Mouse (Mus musculus): ENCODE data around the gene Fgfr1op2. TPM values are rescaled to one million over a fixed set of nuclear protein-coding genes. Genes with fewer than 3 reads are reported as not detected.

Fgfr1op2 gene
- polyA plus RNA-seq, 1 experiment from 2014 or later: 104 TPM

DNA sequence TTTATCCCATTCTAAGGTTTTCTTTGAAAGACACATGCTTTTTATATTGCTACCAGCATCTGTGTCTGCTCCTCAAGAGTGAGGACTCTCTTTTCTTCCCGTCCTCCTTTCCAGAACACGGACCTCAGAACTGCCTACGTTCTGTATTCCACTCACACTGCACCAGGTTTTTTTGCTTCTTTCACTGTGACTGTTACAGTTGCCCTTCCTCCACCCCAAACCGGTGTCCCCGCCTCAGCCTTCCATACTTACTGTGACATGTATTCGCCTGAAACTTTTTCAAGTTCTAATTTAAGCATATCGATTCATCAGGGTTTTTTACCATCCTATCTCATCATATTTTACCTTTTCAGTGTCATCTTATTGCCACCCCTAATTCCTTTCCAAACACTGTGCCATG, 1.6 kb downstream of the Fgfr1op2 start:
- WGBS: 3% methylated on average over 7 of the region's 7 CpGs
- no peak for ATAC-seq (replicated peaks; ENCODE audit: extremely low read depth, insufficient read depth, low FRiP score)
- H3K4me2 ChIP-seq (ENCODE audit: low read depth, low read length): peak overlapping the region; percentile 65

DNA sequence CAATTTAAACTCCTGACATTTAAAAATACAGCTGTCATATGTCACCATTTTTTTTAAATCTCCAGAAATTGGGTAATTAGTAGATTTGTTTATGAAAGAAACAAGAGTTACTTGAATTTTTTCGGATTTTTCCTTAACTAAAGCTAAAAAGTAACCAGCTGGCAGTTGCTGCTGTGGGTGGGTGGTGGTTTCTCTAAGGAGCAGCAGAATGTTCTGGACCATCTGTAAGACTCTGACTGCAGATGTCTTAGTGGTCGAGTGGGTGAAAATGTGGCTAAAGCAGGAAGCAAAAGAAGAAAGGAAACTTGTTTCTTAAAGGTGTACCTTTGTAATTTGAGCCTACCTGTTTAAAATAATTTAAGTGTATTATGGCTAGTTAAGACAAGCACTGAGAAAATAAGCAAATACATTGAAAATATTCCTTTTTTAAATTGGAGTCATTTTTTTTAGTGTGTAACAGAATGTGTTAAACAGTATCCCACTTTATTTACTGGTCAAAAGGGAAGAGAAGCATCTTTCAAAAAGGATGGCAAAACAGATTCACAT, 3.5 kb downstream of the Fgfr1op2 start:
- Histone ChIP-seq H3K4me2 (ENCODE audit: low read depth, low read length) (no peak overlapping the region), H3K4me3 (ENCODE audit: low read length) (no peak overlapping the region), H3K9me3 (replicated peaks; ENCODE audit: control insufficient read depth, low read length) (no peaks in the 10 kb centered on the region), H3K27ac (ENCODE audit: low read length) (no peak overlapping the region), H3K36me3 (ENCODE audit: control insufficient read depth, insufficient read depth) (no peaks in the 10 kb centered on the region), H3K27me3 (ENCODE audit: control insufficient read depth, insufficient read depth, low read length) (no peaks in the 10 kb centered on the region), H3K9ac (ENCODE audit: low read length) (no peak overlapping the region), H3K4me1 (ENCODE audit: control insufficient read depth, insufficient read depth, low read length) (peaks cover 22% of the 10 kb centered on the region)
- WGBS: 30% methylated on average over 2 of the region's 2 CpGs
- ATAC-seq (replicated peaks; ENCODE audit: extremely low read depth, insufficient read depth, low FRiP score): no peak

More for the DNA sequence above, 1.6 kb downstream of the Fgfr1op2 start:
- H3K27me3 ChIP-seq (ENCODE audit: control insufficient read depth, insufficient read depth, low read length): no peaks in the 10 kb centered on the region
- peak overlapping the region; percentile 96 for H3K9ac ChIP-seq (ENCODE audit: low read length)
- peak overlapping the region; percentile 90 for H3K4me3 ChIP-seq (ENCODE audit: low read length)
- peak overlapping the region; percentile 90 for H3K27ac ChIP-seq (ENCODE audit: low read length)
- H3K4me1 ChIP-seq (ENCODE audit: control insufficient read depth, insufficient read depth, low read length): peaks cover 29% of the 10 kb centered on the region
- no peaks in the 10 kb centered on the region for H3K9me3 ChIP-seq (replicated peaks; ENCODE audit: control insufficient read depth, low read length)
- H3K36me3 ChIP-seq (ENCODE audit: control insufficient read depth, insufficient read depth): no peaks in the 10 kb centered on the region

DNA sequence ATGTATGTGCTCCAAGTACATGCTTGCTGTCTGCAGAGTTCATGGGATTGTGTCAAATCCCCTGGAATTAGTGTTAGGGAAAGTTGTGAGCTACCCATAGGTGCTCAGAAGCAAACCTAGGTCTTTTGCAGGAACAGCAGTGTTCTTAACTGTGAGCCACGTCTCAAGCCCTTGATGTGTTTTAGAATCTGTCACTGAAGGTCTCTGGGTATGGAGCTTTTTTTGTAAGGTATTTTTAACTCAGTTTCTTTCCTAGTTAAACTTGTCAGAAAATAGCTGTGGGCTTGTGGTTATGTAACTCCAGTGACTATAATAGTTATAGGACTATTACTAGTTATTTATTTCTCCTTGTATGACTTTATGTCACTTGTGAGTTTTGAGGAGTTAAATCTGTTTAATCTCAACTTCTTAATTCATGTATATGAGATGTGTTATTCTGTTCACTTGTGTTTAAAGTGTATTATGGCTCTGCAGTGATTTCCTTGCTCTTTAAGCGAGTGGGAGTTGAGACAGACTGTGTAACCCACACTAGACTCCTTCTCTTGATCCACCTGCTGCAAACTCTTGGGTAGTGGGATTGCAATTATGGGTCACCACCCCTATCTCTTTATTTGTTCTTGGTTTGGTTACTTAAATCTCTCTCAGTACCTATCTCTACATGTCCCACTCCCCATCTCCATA, 6.5 kb downstream of the Fgfr1op2 start:
- peak overlapping the region; percentile 35; the same call in 1 of the 2 replicates for H3K27ac ChIP-seq (ENCODE audit: low read length)
- H3K4me3 ChIP-seq (ENCODE audit: low read length): no peak overlapping the region
- peaks cover 11% of the 10 kb centered on the region; the same call in 1 of the 2 replicates for H3K4me1 ChIP-seq (ENCODE audit: control insufficient read depth, insufficient read depth, low read length)
- H3K36me3 ChIP-seq (ENCODE audit: control insufficient read depth, insufficient read depth): peaks cover 21% of the 10 kb centered on the region
- H3K4me2 ChIP-seq (ENCODE audit: low read depth, low read length): no peak overlapping the region
- WGBS: 55% methylated on average over 2 of the region's 2 CpGs
- no peak for ATAC-seq (replicated peaks; ENCODE audit: extremely low read depth, insufficient read depth, low FRiP score)
- H3K9me3 ChIP-seq (replicated peaks; ENCODE audit: control insufficient read depth, low read length): no peaks in the 10 kb centered on the region
- H3K9ac ChIP-seq (ENCODE audit: low read length): no peak overlapping the region
- H3K27me3 ChIP-seq (ENCODE audit: control insufficient read depth, insufficient read depth, low read length): no peaks in the 10 kb centered on the region

DNA sequence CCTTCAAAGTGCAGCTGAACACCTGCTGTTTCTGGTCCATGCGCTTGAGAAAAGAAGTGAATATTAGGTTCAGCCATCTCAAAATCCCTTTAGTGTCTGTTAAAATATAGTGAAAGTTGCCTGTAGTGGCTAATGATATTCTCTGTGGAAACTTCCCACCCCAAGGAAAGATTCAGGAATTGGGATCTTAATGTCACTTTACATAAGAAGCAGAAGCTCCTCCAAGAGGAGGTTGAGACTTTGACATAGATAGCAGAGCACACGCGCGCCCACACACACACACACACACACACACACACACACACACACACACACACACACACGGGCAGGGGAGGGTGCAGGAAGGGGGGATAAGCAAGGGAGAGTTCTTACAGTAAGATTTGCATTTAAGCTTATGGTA, 8.1 kb downstream of the Fgfr1op2 start:
- H3K4me3 ChIP-seq (ENCODE audit: low read length): no peak overlapping the region
- no peak overlapping the region for H3K9ac ChIP-seq (ENCODE audit: low read length)
- no peak for ATAC-seq (replicated peaks; ENCODE audit: extremely low read depth, insufficient read depth, low FRiP score)
- H3K4me2 ChIP-seq (ENCODE audit: low read depth, low read length): no peak overlapping the region
- H3K9me3 ChIP-seq (replicated peaks; ENCODE audit: control insufficient read depth, low read length): no peaks in the 10 kb centered on the region
- WGBS: 83% methylated on average over 5 of the region's 5 CpGs
- peaks cover 35% of the 10 kb centered on the region for H3K36me3 ChIP-seq (ENCODE audit: control insufficient read depth, insufficient read depth)
- no peak overlapping the region for H3K27ac ChIP-seq (ENCODE audit: low read length)
- H3K4me1 ChIP-seq (ENCODE audit: control insufficient read depth, insufficient read depth, low read length): peaks cover 7% of the 10 kb centered on the region; the same call in 1 of the 2 replicates
- H3K27me3 ChIP-seq (ENCODE audit: control insufficient read depth, insufficient read depth, low read length): no peaks in the 10 kb centered on the region

DNA sequence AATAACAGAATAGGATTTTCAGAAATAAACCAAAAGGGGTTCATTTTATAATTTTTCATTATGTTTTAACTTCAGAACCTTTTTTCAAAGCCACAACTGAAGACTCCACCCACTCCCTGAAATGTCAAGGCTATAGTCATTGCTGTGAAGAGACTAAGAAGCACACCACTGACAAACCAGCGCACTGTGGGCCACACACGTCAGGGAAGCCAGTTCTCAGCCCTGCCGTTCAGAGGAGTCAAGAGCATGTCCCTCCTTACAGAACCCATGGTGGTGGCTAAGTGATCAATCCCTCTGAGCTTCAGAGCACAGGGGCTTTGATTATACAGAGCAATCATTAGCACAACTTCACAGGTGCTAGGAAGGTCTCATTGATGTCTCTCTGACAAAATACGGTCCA, 25.6 kb downstream of the Fgfr1op2 start:
- Histone ChIP-seq H3K9ac (ENCODE audit: low read length) (no peak overlapping the region), H3K4me1 (ENCODE audit: control insufficient read depth, insufficient read depth, low read length) (no peaks in the 10 kb centered on the region), H3K4me3 (ENCODE audit: low read length) (no peak overlapping the region), H3K9me3 (replicated peaks; ENCODE audit: control insufficient read depth, low read length) (no peaks in the 10 kb centered on the region), H3K27ac (ENCODE audit: low read length) (no peak overlapping the region), H3K27me3 (ENCODE audit: control insufficient read depth, insufficient read depth, low read length) (no peaks in the 10 kb centered on the region), H3K4me2 (ENCODE audit: low read depth, low read length) (no peak overlapping the region), H3K36me3 (ENCODE audit: control insufficient read depth, insufficient read depth) (peaks cover 49% of the 10 kb centered on the region)
- ATAC-seq (replicated peaks; ENCODE audit: extremely low read depth, insufficient read depth, low FRiP score): no peak
- 83% methylated on average over 4 of the region's 4 CpGs for WGBS

DNA sequence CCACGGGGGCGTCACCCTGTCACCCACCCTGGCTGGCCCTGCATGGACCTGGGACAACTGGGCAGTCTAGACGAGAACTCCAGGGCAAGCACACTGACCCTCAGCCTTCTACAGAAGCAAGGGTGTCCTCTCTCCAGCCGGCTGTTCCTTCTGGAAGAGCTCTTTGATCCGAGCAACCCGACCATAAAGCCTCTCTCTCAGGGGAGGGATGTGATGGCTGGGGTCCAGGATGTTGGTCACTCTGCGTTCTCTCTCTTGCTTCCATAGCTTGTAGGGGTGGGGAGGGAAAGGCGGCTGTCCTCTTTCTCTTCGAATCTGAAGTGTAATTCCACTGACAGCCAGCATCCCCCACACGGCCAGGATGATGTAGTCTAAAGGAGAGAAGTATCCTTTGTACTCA, 26.6 kb downstream of the Fgfr1op2 start:
- Histone ChIP-seq H3K27ac (ENCODE audit: low read length) (no peak overlapping the region), H3K4me2 (ENCODE audit: low read depth, low read length) (no peak overlapping the region), H3K9me3 (replicated peaks; ENCODE audit: control insufficient read depth, low read length) (no peaks in the 10 kb centered on the region), H3K9ac (ENCODE audit: low read length) (no peak overlapping the region), H3K4me3 (ENCODE audit: low read length) (no peak overlapping the region), H3K36me3 (ENCODE audit: control insufficient read depth, insufficient read depth) (peaks cover 52% of the 10 kb centered on the region), H3K27me3 (ENCODE audit: control insufficient read depth, insufficient read depth, low read length) (no peaks in the 10 kb centered on the region), H3K4me1 (ENCODE audit: control insufficient read depth, insufficient read depth, low read length) (no peaks in the 10 kb centered on the region)
- ATAC-seq (replicated peaks; ENCODE audit: extremely low read depth, insufficient read depth, low FRiP score): no peak
- WGBS: 83% methylated on average over 10 of the region's 10 CpGs

DNA sequence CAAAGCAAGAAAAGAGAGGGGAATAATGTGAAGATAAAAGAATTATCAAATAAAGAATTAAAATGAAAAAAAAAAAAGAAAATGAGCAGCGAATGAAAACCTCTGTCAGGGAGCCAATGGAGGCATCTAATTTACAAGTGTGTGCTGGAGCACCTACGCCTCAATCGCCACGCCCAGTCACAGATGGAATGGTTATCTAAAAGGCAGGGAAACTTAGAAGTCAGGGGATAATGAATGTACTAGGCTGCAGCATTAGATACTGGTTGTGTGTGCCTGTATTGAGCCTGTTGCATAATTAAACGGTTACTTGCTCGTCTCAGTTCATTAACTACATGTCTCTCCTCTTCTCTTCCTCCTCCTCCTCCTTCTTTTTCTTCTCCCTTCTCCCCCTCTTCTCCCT, 34.4 kb downstream of the Fgfr1op2 start:
- WGBS: 90% methylated on average over 6 of the region's 6 CpGs
- no peak for ATAC-seq (replicated peaks; ENCODE audit: extremely low read depth, insufficient read depth, low FRiP score)
- no peaks in the 10 kb centered on the region for H3K9me3 ChIP-seq (replicated peaks; ENCODE audit: control insufficient read depth, low read length)
- H3K4me1 ChIP-seq (ENCODE audit: control insufficient read depth, insufficient read depth, low read length): no peaks in the 10 kb centered on the region
- peaks cover 52% of the 10 kb centered on the region for H3K36me3 ChIP-seq (ENCODE audit: control insufficient read depth, insufficient read depth)
- no peak overlapping the region for H3K27ac ChIP-seq (ENCODE audit: low read length)
- H3K9ac ChIP-seq (ENCODE audit: low read length): no peak overlapping the region
- no peak overlapping the region for H3K4me2 ChIP-seq (ENCODE audit: low read depth, low read length)
- H3K27me3 ChIP-seq (ENCODE audit: control insufficient read depth, insufficient read depth, low read length): no peaks in the 10 kb centered on the region
- H3K4me3 ChIP-seq (ENCODE audit: low read length): no peak overlapping the region

DNA sequence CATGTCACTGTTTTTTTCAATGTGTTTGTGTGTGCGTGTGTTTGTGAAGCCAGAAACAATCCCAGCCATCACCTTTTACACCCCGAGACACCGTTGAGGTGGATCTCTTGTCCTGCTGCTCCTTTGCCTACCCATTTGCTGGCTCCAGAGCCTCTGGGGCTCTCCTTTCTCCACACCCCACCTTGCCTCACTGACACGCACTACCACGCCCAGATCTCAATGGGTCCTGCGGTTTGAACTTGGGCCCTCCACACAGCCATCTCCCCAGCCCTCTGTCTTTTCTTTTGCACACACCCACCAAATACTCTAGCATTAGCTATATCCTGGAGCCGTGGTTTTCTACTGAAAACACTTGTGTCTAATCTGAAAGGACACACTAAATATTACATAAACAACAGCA, 34.9 kb downstream of the Fgfr1op2 start:
- no peak for ATAC-seq (replicated peaks; ENCODE audit: extremely low read depth, insufficient read depth, low FRiP score)

DNA sequence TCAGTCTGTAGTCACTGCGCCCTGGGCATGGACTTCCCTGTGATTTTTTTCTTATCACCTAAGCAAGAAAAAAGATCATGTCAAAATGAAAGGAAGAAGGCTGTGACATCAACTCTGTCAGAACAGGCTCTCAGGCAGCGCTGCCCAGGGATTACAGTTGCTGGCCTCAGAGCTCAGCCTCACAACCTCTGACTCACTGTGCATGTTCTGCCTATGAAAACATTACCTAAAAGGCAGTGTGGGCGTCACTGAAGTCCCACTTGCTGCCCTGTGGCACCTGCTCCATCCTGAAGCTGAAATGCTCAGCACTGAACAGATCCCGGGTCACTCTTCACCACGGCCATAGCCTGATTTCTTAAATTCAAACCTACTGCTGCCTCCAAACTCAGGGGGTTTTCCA, 35.7 kb downstream of the Fgfr1op2 start:
- WGBS: 87% methylated on average over 5 of the region's 5 CpGs
- H3K4me3 ChIP-seq (ENCODE audit: low read length): no peak overlapping the region
- peaks cover 55% of the 10 kb centered on the region for H3K36me3 ChIP-seq (ENCODE audit: control insufficient read depth, insufficient read depth)
- no peak overlapping the region for H3K9ac ChIP-seq (ENCODE audit: low read length)
- no peaks in the 10 kb centered on the region for H3K27me3 ChIP-seq (ENCODE audit: control insufficient read depth, insufficient read depth, low read length)
- no peak overlapping the region for H3K27ac ChIP-seq (ENCODE audit: low read length)
- no peaks in the 10 kb centered on the region for H3K4me1 ChIP-seq (ENCODE audit: control insufficient read depth, insufficient read depth, low read length)
- H3K4me2 ChIP-seq (ENCODE audit: low read depth, low read length): no peak overlapping the region
- H3K9me3 ChIP-seq (replicated peaks; ENCODE audit: control insufficient read depth, low read length): no peaks in the 10 kb centered on the region
- ATAC-seq (replicated peaks; ENCODE audit: extremely low read depth, insufficient read depth, low FRiP score): no peak

More for the DNA sequence above, 34.9 kb downstream of the Fgfr1op2 start:
- H3K36me3 ChIP-seq (ENCODE audit: control insufficient read depth, insufficient read depth): peaks cover 52% of the 10 kb centered on the region
- WGBS: 93% methylated on average over 7 of the region's 7 CpGs
- no peak overlapping the region for H3K27ac ChIP-seq (ENCODE audit: low read length)
- no peak overlapping the region for H3K4me3 ChIP-seq (ENCODE audit: low read length)
- H3K4me1 ChIP-seq (ENCODE audit: control insufficient read depth, insufficient read depth, low read length): no peaks in the 10 kb centered on the region
- H3K9ac ChIP-seq (ENCODE audit: low read length): no peak overlapping the region
- H3K27me3 ChIP-seq (ENCODE audit: control insufficient read depth, insufficient read depth, low read length): no peaks in the 10 kb centered on the region
- no peak overlapping the region for H3K4me2 ChIP-seq (ENCODE audit: low read depth, low read length)
- no peaks in the 10 kb centered on the region for H3K9me3 ChIP-seq (replicated peaks; ENCODE audit: control insufficient read depth, low read length)

Data from heart, embryonic 16.5 days (tissue).